Mouse (Mus musculus) spleen, embryonic (tissue): ENCODE measurements around the gene Mthfd1.

Experiments used
- CTCF ChIA-PET: fragments of 350-600 bp; sonication (Branson Sonifier 250); formaldehyde crosslinking; loops from one replicate; lab custom pipeline; 2022; lab: Charles Lee

The Mthfd1 gene

DNA sequence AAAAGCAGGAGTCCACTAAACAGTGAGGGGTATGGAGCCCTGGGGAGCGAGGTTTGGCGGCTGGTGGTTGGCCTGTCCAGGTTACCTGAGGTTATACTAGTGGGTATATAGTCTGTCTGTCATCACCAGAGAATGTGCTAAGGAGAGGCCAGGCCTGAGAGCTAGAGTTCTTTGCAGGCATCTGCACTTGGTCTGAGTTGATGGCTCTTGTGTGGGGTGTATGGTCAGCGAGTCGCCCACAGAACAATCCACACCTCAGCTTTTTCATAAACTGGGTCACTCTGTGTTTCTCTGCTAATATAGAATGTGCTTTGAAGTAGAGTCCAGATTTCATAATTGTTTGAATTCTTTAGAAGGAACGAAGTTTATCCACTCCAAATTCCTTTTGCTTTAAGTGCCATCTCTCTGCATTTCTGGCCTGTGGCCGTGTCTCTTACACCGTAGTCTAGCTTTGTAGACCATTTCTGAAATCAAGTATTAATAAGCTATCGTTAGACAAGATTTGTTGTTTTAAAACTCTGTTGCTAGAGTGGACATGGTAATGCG, 44.3 kb downstream of the Mthfd1 start:
- CTCF ChIA-PET = interaction anchor here (1.4 kb wide), 1 partner anchor 33 kb away, joined by 3 read pairs; no protein-coding TSS in a partner anchor

DNA sequence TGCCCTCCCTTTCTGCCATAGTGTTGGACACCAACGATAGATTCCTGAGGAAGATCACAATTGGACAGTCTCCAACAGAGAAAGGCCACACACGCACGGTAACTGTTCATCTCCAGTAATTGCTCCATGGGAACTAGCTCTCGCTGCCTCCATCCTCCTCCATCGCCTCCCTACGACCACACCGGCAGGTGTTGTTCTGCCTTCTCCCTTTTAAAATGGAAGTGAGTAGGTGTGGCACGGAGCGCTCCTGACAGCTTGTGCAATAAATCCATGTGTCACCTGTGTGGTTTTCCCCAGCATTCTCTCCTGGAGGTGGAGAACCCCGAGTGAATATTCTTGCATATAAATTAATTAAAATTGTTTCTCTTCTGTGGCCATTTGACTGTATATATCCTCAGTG, 45.3 kb downstream of the Mthfd1 start:
- CTCF ChIA-PET = no interaction called here

DNA sequence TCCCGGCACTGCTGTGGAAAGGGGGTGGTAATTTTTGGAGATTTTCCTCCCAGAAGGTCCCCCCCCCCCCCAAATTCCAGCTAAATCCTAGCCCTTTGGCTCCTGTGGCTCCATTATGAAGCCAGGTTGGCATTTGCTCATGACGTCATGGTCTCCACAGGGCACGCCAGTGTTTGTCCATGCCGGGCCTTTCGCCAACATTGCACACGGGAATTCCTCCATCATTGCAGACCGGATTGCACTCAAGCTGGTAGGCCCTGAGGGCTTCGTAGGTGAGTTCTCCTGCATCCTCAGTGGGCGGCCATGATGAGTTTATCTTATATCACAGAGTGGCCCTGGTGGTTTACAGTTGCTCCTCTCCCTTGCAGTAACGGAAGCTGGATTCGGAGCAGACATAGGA, 48.4 kb downstream of the Mthfd1 start:
- CTCF ChIA-PET = interaction anchor here (0.6 kb wide), 1 partner anchor 408 kb away, joined by 3 read pairs; no protein-coding TSS in a partner anchor

DNA sequence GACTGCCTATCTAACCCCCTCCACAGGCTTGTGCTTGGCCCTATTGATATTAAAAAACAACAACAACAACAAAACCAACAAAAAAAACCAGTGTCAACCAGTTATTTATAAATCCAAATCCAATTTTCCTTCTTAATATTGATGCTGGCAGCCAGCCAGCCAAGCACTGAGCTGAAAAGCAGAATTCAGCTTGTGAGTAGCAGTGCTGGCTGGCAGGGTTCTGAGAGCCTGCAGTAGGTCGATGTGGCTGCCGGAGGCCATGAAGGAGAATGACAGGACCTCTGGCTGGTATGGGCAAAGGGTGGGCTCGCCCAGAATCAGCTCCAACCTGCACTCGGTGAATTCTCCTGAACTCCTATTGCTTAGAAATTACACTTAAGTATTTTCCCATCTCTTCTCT, 49.1 kb downstream of the Mthfd1 start:
- CTCF ChIA-PET = no interaction called here

DNA sequence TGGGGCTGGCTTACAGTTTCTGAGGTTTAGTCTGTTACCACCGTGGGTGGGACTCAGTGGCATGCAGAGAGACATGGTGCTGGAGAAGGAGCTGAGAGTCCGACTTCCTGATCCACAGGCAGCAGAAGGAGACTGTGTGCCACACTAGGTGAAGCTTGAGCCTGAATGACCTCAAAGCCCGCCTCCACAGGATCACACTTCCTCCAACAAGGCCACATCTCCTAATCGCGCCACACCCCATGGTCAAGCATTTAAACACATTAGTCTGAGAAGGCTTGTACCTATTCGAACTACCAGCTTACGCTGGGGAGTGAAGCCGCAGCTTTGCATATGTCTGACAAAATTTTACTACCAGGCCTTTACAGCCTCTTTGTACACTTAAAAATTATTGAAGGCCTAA, 50.0 kb downstream of the Mthfd1 start:
- CTCF ChIA-PET = no interaction called here

DNA sequence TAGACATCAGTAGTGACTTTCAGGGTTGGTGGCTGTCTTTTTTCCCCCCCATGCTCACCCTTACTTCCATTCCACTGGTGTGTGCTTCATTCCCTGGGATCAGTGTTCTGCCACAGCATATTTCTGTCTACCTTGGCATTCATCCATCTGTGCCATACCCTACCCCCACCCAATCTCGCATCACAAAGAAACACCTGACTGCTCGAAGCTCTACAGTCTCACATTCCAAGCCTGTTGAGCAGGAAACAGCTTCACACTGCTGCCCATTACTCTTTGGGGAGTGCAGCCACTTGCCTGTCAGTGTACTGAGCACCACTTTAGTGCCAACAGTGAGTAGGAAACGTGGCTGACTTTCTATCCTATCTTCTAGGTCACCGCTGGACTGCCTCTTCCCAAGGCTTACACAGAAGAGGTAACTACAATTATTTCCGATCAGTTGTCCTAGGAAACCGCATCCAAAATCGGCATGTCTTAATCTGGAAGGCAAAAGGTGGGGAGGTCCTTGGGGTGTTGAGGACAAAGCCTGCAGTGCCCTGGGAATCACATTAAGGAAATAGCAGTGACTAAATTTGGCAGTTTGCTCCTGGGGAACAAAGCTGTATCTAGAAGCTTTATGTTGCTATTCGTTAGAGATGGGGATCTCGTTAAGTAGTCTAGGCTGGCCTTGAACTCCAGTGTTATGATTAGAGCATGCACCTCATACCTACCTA, 51.9 kb downstream of the Mthfd1 start:
- CTCF ChIA-PET = interaction anchor here (0.8 kb wide), 1 partner anchor 703 kb away, joined by 5 read pairs; no protein-coding TSS in a partner anchor

DNA sequence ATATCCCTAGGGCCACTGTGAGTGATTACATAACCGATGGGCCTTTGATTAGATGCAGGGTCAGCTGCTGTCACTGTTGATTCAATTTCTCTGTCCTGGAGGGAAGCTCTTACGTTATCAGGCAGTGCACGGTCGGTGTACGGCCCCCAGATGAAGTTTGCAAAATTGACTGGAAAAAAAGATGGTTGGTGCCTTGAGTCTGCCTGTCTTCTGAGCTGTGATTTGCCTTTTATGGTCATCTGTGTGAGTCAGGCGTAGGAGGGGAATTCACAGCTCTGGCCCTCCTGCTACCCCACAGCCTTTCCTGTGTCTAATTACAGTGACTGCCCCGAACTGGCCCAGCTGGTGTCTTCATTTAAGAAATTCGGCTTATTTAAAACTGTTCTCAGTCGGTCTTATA, 52.9 kb downstream of the Mthfd1 start:
- CTCF ChIA-PET = interaction anchor here (0.7 kb wide), 2 partner anchors 56 to 692 kb away, joined by 3 to 4 read pairs; no protein-coding TSS in a partner anchor

DNA sequence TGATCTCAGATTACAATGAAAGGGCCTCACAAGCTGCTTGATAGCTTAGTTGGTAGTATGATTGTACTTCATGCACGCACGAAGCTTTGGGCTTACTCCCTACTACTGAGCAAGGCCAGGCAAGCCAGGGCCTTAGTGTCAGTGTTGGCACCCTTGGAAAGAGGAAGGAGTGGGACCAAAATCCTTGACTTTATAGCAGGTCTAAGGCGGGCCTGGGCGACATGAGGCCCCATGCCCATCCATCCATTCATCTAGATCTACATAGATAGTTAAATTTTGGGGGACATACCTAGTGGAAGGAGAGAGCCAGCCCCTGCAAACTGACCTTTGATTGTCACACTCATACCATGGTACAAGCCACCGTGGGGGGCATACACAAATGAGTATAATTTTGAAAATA, 53.3 kb downstream of the Mthfd1 start:
- CTCF ChIA-PET = interaction anchor here (0.7 kb wide), 2 partner anchors 57 to 691 kb away, joined by 3 to 4 read pairs; no protein-coding TSS in a partner anchor

DNA sequence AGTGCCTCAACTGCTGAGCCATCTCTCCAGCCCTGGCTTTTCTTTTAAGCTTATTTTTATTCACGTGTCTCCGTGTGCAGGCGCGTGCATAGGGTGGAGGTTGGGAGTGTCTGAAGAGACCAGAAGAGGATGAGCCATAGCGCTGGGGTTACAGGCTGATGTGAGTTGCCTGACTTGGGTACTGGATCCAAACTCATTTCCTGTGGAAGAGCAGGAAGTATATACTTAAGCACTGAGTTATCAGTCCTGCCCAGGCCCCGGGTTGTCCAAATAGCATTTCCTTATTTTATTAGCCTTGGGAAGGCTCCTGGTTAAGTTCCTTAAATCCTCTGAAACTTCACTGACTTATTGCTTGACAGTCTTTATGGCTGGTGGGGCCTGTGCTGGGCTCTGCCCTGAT, 54.9 kb downstream of the Mthfd1 start:
- CTCF ChIA-PET = no interaction called here

DNA sequence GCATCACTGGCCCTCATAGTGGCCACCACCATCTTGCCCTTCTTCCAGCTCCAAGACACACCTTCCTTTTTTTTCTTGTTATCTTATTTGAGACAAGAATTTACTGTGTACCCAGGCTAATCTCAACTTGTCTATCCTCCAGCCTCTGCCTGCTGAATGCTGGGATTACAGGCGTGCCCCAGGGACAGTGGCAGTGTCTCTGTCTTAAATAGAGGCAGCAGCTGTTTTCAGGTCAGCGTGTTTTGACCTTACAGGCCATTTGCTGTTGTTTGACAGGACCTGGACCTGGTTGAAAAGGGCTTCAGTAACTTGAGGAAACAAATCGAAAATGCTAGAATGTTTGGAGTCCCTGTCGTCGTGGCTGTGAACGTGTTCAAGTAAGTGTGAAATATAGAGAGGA, 55.5 kb downstream of the Mthfd1 start:
- CTCF ChIA-PET = no interaction called here

DNA sequence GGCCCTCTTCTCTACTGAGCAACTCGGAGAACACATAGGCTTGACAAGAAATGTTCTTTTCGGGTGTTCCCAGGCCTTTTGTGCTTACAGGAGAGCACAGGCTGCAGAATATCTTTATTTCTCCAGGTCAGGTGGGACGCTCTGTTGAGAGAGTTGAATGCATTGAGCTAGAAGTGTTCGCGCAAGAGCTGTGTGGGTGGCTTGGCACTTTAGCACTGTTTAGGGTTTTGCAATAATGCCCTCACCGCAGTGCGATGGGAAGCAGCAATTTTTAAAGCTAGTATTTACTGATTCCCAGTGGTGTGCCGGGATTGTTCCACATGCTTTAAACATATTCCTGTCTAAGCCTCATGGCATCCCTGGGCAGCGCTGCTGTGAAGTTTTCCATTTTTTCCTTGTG, 56.1 kb downstream of the Mthfd1 start:
- CTCF ChIA-PET = interaction anchor here (0.5 kb wide), 1 partner anchor 18 kb away, joined by 10 read pairs; no protein-coding TSS in a partner anchor

DNA sequence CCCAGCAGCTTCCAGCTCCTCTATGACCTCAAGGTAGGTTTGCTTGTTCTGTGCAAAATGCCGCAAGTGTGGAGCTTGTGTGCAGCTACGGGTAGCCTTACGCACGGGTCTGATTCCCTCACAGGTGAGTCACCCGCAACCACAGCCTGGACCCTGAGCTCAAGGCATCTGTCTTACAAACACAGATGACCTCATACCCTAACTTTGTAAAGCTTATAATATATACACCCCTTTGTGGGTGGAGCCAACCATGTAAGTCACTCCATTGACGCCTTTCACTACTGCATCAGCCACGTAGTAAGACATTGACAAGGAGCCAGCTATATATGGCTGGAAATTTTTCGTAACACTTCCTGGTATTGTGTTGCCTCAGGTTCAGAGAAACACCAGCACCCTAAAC, 56.9 kb downstream of the Mthfd1 start:
- CTCF ChIA-PET = interaction anchor here (0.6 kb wide), 1 partner anchor 222 kb away, joined by 7 read pairs; no protein-coding TSS in a partner anchor

DNA sequence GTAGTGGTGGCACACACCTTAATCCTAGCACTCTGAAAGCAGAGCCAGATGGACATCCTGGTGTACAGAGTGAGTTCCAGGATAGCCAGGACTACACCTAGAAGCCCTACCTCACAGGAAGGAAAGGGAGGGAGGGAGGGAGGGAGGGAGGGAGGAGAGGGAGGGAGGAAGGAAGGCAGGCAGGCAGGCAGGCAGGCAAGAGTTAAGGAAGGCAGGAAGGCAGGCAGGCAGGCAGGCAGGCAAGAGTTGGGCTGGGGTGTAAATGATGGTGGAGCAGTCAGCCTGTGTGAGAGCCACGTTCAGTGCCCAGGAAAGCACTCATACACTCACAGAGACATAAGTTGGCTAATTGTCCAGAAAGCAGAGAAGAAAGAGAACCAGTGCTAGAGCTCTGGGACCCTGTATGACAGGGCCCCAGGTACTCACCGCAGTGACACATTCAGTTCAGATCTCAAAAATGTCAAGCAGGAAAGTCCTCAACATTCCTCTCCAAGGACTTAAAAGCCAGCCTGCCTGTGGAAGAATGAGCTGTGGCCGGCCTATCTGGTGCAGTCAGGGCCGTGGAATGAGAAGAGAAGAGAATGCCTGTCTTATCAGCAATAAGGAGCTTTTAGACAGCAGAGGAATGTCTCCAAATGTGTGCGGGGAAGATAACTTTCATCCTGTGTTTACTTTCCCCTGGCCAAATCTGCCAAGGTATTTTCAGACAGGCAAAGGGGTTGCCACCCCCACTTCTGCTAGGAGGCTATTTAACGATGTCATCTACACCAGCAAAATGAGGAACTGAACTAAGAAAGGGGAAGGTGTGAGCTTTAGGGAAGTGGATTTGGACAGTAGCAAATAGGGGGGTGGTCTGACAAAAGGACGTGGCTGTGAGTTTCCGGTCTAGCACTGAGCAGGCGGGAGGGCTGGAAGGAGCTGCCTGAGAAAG, 63.4 kb downstream of the Mthfd1 start:
- CTCF ChIA-PET = interaction anchor here (2.7 kb wide), 1 partner anchor 22 kb away, joined by 9 read pairs; no protein-coding TSS in a partner anchor

DNA sequence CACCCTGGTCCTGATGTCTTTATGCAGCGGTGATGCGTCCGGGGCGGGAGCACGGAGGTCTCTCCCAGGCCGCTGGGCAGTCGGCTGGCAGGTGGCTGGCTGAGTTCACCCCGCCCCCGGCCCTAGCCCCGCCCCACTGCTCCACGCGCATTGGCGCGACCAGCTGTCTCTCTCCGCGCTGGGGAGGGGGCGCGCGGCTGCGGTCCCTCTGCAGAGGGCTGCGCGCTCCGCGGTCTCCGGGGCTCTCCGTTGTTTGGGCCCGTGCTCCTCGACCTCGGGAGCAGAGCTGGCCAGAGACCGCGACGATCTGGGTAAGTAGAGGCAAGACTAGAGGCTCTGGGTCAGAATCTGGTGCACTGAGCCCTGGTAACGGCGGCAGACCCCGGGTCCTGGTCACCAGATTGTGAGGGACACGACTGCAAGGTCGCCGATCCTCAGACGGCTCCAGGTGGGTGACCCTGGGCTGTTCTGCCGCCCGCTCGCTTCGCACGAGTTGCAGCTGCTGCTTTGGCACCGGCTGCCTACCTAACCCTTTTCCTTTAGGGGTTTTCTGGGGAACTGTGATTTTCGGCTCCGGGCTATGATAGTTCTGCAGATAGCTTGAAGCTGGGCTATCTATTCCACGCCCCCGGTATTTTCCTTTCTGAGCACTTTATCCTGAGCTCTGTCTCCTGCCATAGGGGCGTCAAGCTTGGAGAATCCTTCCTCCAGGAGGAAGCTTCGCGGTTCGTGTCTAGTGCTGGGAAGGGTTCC, 69.8 kb downstream of the Mthfd1 start, which contains the start of gene Akap5:
TSS of gene Akap5 (plus strand) at position 213 of the 753 bp plus-strand sequence.
- CTCF ChIA-PET = interaction anchor here (0.6 kb wide), 1 partner anchor 27 kb away, joined by 3 read pairs; no protein-coding TSS in a partner anchor

DNA sequence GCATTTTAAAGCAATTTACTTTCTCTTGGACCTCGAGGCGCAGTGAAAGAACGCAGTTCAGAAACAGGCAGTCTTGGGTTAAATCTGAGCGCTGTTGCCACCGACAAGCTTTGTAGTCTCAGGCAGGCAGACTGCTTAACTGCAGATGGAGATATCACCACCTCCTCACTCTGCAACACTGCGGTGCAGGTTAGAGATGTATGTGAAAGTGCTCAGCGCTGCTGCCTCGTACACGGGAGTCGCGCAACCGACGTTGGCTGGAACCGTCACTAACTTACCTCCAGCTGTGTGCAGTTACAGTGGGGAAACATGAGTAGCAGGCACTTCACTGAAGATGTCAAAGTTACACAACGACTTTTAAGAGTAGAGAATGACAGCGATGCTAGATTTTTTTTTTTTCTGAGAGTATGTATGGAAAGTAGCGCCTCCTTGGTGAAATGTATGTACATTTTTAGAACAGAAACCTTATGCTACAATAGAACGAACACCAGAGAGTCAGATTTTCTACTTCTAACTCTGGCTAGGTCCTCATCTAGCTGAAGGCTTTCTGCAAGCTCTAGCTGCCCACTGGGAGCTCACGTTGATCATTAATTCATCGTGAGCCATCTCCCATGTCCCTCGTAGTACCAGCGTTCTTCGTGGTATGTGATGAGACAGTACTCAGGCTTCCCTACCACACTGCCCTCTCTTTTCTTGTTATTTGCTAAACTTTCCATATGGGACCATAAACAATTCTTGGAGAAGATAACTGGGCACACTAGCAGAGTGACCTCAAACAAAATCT, 71.5 kb downstream of the Mthfd1 start:
- CTCF ChIA-PET = interaction anchor here (0.5 kb wide), 1 partner anchor 64 kb away, joined by 3 read pairs; no protein-coding TSS in a partner anchor

DNA sequence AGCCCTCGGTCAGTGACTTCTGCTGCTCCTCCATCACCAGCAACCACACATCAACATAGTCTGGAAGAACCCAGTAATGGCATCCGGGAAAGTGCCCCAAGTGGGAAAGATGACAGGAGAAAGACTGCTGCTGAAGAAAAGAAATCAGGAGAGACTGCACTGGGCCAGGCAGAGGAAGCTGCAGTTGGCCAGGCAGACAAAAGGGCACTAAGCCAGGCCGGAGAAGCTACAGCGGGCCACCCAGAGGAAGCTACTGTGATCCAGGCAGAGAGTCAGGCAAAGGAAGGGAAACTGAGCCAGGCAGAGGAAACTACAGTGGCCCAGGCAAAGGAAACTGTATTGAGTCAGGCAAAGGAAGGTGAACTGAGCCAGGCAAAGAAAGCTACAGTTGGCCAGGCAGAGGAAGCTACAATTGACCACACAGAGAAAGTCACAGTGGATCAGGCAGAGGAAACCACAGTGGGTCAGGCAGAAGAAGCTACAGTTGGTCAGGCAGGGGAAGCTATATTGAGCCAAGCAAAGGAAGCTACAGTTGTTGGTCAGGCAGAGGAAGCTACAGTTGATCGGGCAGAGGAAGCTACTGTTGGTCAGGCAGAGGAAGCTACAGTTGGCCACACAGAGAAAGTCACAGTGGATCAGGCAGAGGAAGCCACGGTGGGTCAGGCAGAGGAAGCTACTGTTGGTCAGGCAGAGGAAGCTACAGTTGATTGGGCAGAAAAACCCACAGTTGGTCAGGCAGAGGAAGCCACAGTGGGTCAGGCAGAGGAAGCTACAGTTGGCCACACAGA, 73.7 kb downstream of the Mthfd1 start:
- CTCF ChIA-PET = interaction anchor here (0.7 kb wide), 1 partner anchor 17 kb away, joined by 10 read pairs; no protein-coding TSS in a partner anchor

DNA sequence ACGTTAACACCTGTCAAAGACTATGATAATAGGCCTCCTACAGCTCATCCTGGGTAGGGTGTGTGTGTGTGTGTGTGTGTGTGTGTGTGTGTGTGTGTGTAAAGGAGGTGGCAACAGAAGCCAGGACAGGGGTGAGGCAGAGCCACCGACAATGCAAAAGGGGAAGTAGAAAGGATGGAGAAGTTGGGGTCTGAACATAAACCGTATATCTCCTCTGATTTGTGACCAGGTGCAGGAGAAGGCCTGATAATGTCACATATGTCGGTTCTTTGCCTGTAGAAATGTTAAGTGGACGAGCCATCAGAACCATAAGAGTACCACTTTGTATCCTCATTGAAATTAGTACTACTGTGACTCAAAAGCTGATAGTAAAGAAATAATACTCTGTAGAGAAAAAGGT, 78.6 kb downstream of the Mthfd1 start:
- CTCF ChIA-PET = interaction anchor here (0.7 to 1.4 kb wide), 2 partner anchors 35 to 614 kb away, joined by 3 to 5 read pairs; no protein-coding TSS in a partner anchor

DNA sequence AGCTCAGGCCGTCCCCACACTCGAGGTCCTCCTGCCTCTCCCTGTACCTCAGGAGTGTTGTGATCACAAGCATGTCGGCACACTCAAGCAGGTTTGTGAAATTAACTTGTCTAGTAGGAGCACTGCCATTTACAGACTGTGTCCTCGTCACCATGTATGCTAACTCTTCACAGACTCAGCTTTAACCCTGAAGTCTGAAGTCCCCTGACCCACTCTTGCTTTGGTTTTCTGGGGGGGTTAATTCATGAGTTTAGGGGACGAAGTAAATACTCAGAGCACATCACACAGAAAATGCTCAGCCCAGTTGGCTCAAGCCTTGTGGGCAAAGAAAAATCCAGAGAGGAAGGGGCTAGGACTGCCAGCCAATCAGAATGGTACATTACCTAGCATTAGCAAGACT, 80.5 kb downstream of the Mthfd1 start:
- CTCF ChIA-PET = no interaction called here
